32 mouse cellular contexts compared by ENCODE assay signal in genomic region chr17:12847736-12848135, GRCm38 (mm10). TPM values are rescaled to one million over a fixed set of nuclear protein-coding genes. Genes with fewer than 3 reads are reported as not detected.
"Had no signal": no experiment of that assay in that cellular context is flagged by ENCODE, and none has a peak within 500 bp of the region (broad histone marks: within the 10 kb centered on the region; RNA-seq: fewer than 3 reads in every experiment).

No protein-coding gene starts in this region.

- H3K4me2 ChIP-seq: heart, embryonic 12.5 days; hindbrain, embryonic 12.5 days; hindbrain, embryonic 14.5 days; intestine, embryonic 15.5 days; limb, embryonic 12.5 days; liver, embryonic 11.5 days; liver, embryonic 13.5 days; liver, embryonic 15.5 days had no signal

- H3K27ac ChIP-seq: gastrocnemius, adult 2 months; heart, adult 2 months; hindbrain, embryonic 10.5 days; hindbrain, embryonic 12.5 days; hindbrain, embryonic 14.5 days; intestine, embryonic 15.5 days; left cerebral cortex, adult 2 months; limb, embryonic 10.5 days; limb, embryonic 12.5 days; liver, embryonic 13.5 days; liver, embryonic 15.5 days had no signal

- H3K9ac ChIP-seq: heart, embryonic 12.5 days; hindbrain, embryonic 12.5 days; hindbrain, embryonic 14.5 days; intestine, embryonic 15.5 days; limb, embryonic 12.5 days; liver, embryonic 13.5 days; liver, embryonic 15.5 days; liver, postnatal 0 days had no signal

- DNase-seq: gastrocnemius, adult 2 months; gastrocnemius, postnatal 10 days; gastrocnemius, postnatal 25 days; heart, adult 2 months; heart, postnatal 14 days; heart, postnatal 36 days; kidney, adult 18-20 months; kidney, adult 8-10 months; kidney, postnatal 10 days; kidney, postnatal 25 days; kidney, postnatal 4 days; layer of hippocampus, adult 9-11 months; liver; liver, embryonic 13.5 days; liver, postnatal 0 days had no signal

- H3K9me3 ChIP-seq: heart, embryonic 12.5 days; hindbrain, embryonic 10.5 days; hindbrain, embryonic 12.5 days; intestine, embryonic 15.5 days; limb, embryonic 10.5 days; limb, embryonic 12.5 days; liver, embryonic 13.5 days; liver, embryonic 15.5 days had no signal

- ATAC-seq: hindbrain, embryonic 16.5 days; inflammation-experienced regulatory T-cells, adult 6 months; intestine, embryonic 15.5 days; intestine, postnatal 0 days; liver, postnatal 0 days had no signal

- H3K27me3 ChIP-seq: heart, embryonic 12.5 days; hindbrain, embryonic 12.5 days; intestine, embryonic 15.5 days; limb, embryonic 12.5 days had no signal

- H3K4me3 ChIP-seq: gastrocnemius, adult 2 months; heart, adult 2 months; heart, embryonic 12.5 days; hindbrain, embryonic 10.5 days; hindbrain, embryonic 12.5 days; intestine, embryonic 15.5 days; left cerebral cortex, adult 2 months; limb, embryonic 10.5 days; limb, embryonic 12.5 days; liver, embryonic 13.5 days; liver, embryonic 15.5 days had no signal

- H3K4me1 ChIP-seq: hindbrain, embryonic 12.5 days; liver, embryonic 13.5 days; liver, embryonic 15.5 days had no signal

- H3K36me3 ChIP-seq: heart, embryonic 12.5 days; hindbrain, embryonic 10.5 days; hindbrain, embryonic 12.5 days; intestine, embryonic 15.5 days; limb, embryonic 10.5 days; limb, embryonic 12.5 days; liver, embryonic 13.5 days; liver, embryonic 15.5 days had no signal

RNA-seq across cellular contexts. Expression of gene Mas1, which starts 20.2 kb away (rescaled TPM):
- total RNA-seq: granulocyte monocyte progenitor cell, adult 5-6 weeks had no signal
- polyA plus RNA-seq: liver, embryonic 13.5 days had no signal

RNA-seq across cellular contexts. Expression of gene Mrgprh, which starts 28.1 kb away (rescaled TPM):
- total RNA-seq: granulocyte monocyte progenitor cell, adult 5-6 weeks; left cerebral cortex, adult 2 months had no signal
- polyA plus RNA-seq: heart, embryonic 12.5 days; heart, embryonic 16.5 days; hindbrain, embryonic 10.5 days; hindbrain, embryonic 12.5 days; hindbrain, embryonic 14.5 days; hindbrain, embryonic 16.5 days; inflammation-experienced regulatory T-cells, adult 6 months; intestine, embryonic 15.5 days; intestine, postnatal 0 days; kidney, embryonic 14.5 days; kidney, embryonic 16.5 days; liver, embryonic 11.5 days; liver, embryonic 13.5 days; liver, embryonic 15.5 days; liver, postnatal 0 days had no signal
